17 mouse cellular contexts compared by ENCODE assay signal in genomic region chr2:164656483-164656882, GRCm38 (mm10). TPM values are rescaled to one million over a fixed set of nuclear protein-coding genes. Genes with fewer than 3 reads are reported as not detected.
"Had no signal": no experiment of that assay in that cellular context is flagged by ENCODE, and none has a peak within 500 bp of the region (broad histone marks: within the 10 kb centered on the region; RNA-seq: fewer than 3 reads in every experiment).

TSS of gene Wfdc9 (minus strand) at chr2:164656583.

- H3K4me3 ChIP-seq: lung, embryonic 15.5 days; megakaryocyte, embryonic 14.5 days; midbrain, embryonic 13.5 days; midbrain, embryonic 15.5 days; neural tube, embryonic 12.5 days; stomach, embryonic 15.5 days had no signal

- H3K4me1 ChIP-seq: lung, embryonic 15.5 days; midbrain, embryonic 13.5 days; midbrain, embryonic 15.5 days; neural tube, embryonic 12.5 days; stomach, embryonic 15.5 days had no signal

- H3K27me3 ChIP-seq: lung, embryonic 15.5 days; midbrain, embryonic 13.5 days; midbrain, embryonic 15.5 days; neural tube, embryonic 12.5 days; stomach, embryonic 15.5 days had no signal

- H3K36me3 ChIP-seq: lung, embryonic 15.5 days; midbrain, embryonic 13.5 days; midbrain, embryonic 15.5 days; neural tube, embryonic 12.5 days; stomach, embryonic 15.5 days had no signal

- H3K9me3 ChIP-seq: lung, embryonic 15.5 days; megakaryocyte, embryonic 14.5 days; midbrain, embryonic 13.5 days; midbrain, embryonic 15.5 days; neural tube, embryonic 12.5 days; stomach, embryonic 15.5 days had no signal

- H3K9ac ChIP-seq: liver, postnatal 0 days; lung, embryonic 15.5 days; midbrain, embryonic 13.5 days; midbrain, embryonic 15.5 days; neural tube, embryonic 12.5 days; stomach, embryonic 15.5 days had no signal

- H3K27ac ChIP-seq: lung, embryonic 15.5 days; macrophage; midbrain, embryonic 13.5 days; midbrain, embryonic 15.5 days; neural tube, embryonic 12.5 days; stomach, embryonic 15.5 days; stomach, postnatal 0 days had no signal

RNA-seq across cellular contexts. Expression of gene Wfdc9, which starts in this region (rescaled TPM):
- polyA plus RNA-seq: liver, postnatal 0 days; lung, adult 2 months; lung, embryonic 15.5 days; lung, postnatal 0 days; macrophage; midbrain, embryonic 11.5 days; midbrain, embryonic 13.5 days; midbrain, embryonic 15.5 days; midbrain, postnatal 0 days; neural tube, embryonic 12.5 days; neural tube, embryonic 14.5 days; spleen, adult 2 months; stomach, embryonic 15.5 days; stomach, postnatal 0 days; thymus, adult 2 months; urinary bladder, adult 2 months had no signal
